Mouse (Mus musculus) adrenal gland, adult 18-20 months (tissue): Measurements from ENCODE around the gene Msrb1. TPM values are rescaled to one million over a fixed set of nuclear protein-coding genes. Genes with fewer than 3 reads are reported as not detected.
A peak's percentile ranks its signal among the peaks of the same experiment; 100 is the strongest.

Experiments
- DNase-seq, 2 experiments: peaks; one replicate each; pipeline ENCODE4 v3.0.0; 2021 to 2022; ENCODE audit warnings: low spot score in 2 of 2
- long read RNA-seq, 2 experiments: library from polyadenylated mRNA; stranded (forward); transcript quantifications; one replicate each; pipeline ENCODE4 v2.0.0; 2021
- total RNA-seq, 2 experiments: library from RNA; stranded (reverse); gene quantifications; 1 replicate in 1 of 2; 2 replicates in 1 of 2; pipeline ENCODE4 v1.2.3; 2021

Gene Msrb1
- total RNA-seq = 10 to 100 TPM; 83.9 to 94.4 TPM
- long read RNA-seq, experiment 1, transcript Msrb1-202 (5 exons, 886 nt) = major isoform, 5 of 8 reads
- long read RNA-seq, experiment 1, partial matches to known transcripts = 0 of 8 reads
- long read RNA-seq, experiment 1, other reads (novel, unspliced or antisense) = 0 of 8 reads
- long read RNA-seq, experiment 2, transcript Msrb1-201 (4 exons, 1,211 nt) = minor isoform, 6 of 24 reads
- long read RNA-seq, experiment 2, transcript Msrb1-202 (5 exons, 886 nt) = major isoform, 15 of 24 reads
- long read RNA-seq, experiment 2, partial matches to known transcripts = 3 of 24 reads
- long read RNA-seq, experiment 2, other reads (novel, unspliced or antisense) = 0 of 24 reads

DNA sequence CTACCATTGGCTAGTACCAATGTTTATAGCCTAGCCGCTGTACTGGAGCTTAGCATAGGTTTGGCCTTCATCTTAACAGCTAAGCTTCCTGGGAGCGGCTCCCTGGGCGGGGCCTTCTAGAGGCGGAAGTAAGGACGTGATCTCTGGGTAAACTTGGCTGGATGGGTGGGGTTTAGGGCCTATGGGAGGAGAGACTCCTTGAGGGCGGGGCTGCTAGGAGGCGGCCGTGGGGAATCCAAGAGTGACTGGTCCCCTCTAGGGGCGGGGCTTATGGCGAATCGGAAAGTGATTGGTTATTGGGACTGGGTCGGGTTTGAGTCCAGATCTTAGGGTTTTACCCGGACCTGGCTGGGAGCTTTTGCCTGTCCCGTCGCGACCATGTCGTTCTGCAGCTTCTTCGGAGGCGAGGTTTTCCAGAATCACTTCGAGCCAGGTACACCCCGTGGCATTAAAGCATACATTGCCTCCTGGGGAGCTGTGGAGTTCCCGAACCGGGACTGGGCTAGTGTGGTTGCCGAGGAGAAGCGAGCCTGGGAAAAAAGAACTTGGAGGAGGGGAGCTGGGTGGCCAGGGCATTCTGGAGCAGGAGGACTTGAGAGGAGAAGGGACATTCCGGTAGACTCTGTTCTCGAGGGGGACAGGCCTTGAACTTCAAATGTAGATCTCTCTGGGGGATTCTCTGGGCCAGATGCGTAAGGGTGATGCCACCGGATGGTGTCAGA is at the start of gene Msrb1:
Gene Msrb1, plus strand, starts transcription at position 313 of the 722 bp plus-strand sequence.
- DNase-seq = peak; percentile 85 to 89

DNA sequence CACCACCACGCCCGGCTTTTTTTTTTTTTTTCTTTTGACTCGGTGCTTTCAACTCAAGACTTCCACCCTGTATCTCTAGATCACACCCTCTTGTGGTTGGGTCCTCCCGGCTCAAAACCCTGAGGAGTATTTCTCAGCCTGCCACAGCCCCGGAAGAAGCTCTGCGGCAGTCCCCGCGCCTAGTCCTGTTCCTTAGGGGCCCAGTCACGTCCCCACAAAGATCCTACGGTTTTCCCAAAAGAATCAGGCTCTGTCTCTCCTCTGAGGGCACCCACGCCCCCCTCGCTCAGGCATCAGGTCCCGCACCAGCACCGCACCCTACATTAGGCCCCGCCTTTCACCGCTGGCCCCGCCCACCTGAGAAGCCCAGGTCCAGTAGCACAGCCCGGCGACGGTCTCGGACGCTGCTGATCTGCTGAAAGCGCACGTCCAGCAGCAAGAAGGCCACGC is 49.3 kb upstream of the Msrb1 start:
- peak; percentile 55 to 64 for DNase-seq

DNA sequence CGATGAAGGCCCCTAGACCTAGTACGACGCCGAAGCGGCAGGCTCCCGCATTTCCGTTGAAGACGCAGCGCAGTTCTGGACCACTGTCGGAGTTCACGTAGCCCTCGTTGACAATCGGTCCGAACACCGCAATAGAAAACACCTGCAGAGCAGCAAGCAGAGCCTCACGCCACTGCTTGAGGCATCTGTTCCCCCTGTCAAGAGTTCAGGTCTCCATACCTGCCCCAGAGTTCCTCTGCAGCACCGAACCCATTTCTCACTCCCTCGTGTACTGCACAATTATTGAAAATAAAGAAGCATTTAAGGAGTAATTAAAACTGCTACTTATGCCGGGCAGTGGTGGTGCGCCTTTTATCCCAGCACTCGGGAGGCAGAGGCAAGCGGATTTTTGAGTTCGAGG is 48.8 kb upstream of the Msrb1 start:
- no peak for DNase-seq

GRCm38 (mm10) chr17:24689251-24690081 is 47.0 kb upstream of the Msrb1 start, which contains the start of gene Syngr3:
TSS of gene Syngr3 (minus strand) at chr17:24689955.
- peak in 1 of 2 experiments; percentile 30 for DNase-seq

DNA sequence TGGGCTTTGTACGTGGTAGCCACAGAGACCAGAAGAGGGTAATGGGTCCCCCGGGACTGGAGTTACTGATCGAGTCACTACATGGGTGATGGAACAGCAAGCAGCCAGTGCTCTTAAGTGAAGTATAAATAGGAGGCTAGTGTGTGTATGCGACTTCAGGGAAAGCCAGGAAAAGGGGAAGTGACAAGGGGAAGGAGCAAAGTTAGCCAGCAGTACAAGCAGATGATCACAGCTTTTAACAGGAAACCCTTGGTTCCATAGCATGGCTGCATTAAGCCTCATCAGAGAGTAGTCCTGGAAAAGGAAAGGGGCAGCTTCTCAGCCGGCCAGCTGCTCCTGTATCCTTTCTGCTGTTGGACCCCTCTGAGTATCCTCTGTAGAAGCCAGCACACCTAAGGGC is 44.1 kb upstream of the Msrb1 start:
- no peak for DNase-seq

GRCm38 (mm10) chr17:24695326-24696010 is 41.0 kb upstream of the Msrb1 start:
- DNase-seq = no peak

- peak; percentile 86 to 90 for DNase-seq
Observed at GRCm38 (mm10) chr17:24696011-24696697, 40.3 kb upstream of the Msrb1 start, which contains the start of the genes Gfer and Noxo1. TSS of gene Gfer (minus strand) at chr17:24696156. TSS of gene Noxo1 (plus strand) at chr17:24696234.

GRCm38 (mm10) chr17:24697985-24698384 is 38.5 kb upstream of the Msrb1 start:
- DNase-seq = no peak

DNA sequence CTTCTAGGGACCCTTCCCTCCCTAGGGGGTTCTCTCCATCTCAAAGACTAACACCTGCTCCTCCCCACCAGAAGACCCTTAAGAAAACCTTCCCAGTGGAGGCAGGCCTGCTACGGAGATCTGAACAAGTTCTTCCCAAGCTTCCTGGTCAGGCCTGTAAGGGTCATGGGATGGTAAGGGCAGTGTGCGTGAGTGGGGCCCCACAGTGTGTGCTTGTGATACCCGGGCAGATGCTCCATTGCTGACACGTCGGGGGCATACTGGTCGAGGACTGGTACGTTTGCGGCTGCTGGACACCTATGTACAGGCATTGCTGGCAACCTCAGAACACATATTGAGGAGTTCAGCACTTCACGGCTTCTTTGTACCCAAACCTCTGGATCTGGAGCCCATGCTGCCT is 37.7 kb upstream of the Msrb1 start:
- no peak for DNase-seq

- no peak for DNase-seq
Observed at GRCm38 (mm10) chr17:24699473-24699872, 37.0 kb upstream of the Msrb1 start.

GRCm38 (mm10) chr17:24701251-24701650 is 35.2 kb upstream of the Msrb1 start:
- DNase-seq = no peak

DNA sequence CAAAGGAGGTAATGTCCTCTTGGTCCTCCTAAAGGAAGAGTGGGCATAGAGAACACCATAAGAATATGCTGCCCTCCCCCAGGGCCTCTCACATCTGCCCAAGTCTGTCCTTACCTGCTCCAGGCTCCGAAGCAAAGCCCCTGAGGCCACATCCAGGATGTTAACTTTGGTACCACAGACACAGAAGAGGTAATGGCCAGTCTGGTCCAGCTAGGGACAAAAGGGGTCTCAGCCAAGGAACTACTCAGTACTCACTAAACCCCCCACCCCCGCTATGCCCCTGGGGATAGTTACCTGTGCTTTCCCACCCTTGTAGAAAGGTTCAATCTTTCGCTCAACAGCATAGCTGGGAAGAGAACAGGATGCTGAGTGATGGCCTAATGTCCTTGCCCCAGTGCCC is 30.6 kb upstream of the Msrb1 start:
- no peak for DNase-seq

- DNase-seq = peak; percentile 96
Observed at GRCm38 (mm10) chr17:24706982-24707800, 29.3 kb upstream of the Msrb1 start, which contains the start of gene Tbl3. TSS of gene Tbl3 (minus strand) at chr17:24707660.

- DNase-seq = no peak
Observed at GRCm38 (mm10) chr17:24707801-24708425, 28.5 kb upstream of the Msrb1 start.

DNA sequence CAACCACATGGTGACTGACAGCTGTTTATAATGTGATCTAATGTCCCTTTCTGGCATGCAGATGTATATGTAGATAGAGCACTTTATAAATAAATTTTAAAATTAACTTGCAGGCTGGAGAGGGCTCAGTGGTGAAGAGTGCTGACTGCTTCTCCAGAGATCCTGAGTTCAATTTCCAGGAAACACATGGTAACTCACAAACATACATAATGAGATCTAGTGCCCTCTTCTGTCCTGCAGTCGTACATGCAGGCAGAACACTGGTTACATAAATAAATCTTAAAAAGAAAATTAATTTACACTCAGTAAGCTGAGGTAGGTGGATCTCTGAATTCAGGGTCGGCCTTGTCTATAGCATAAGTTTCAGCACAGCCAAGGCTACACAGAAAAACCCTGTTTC is 27.8 kb upstream of the Msrb1 start:
- DNase-seq = no peak

- DNase-seq = no peak
Observed at GRCm38 (mm10) chr17:24715556-24715955, 20.9 kb upstream of the Msrb1 start.

- no peak for DNase-seq
Observed at GRCm38 (mm10) chr17:24716166-24716682, 20.2 kb upstream of the Msrb1 start.

GRCm38 (mm10) chr17:24717943-24718342 is 18.5 kb upstream of the Msrb1 start, which contains the start of the genes Rnf151 and Rps2:
TSS of gene Rnf151 (minus strand) at chr17:24718063.
TSS of gene Rps2 (plus strand) at chr17:24718116.
- DNase-seq = no peak
